Mouse (Mus musculus): ENCODE results near the gene Mgat5. TPM values are rescaled to one million over a fixed set of nuclear protein-coding genes. Genes with fewer than 3 reads are reported as not detected.

Gene Mgat5
- 9.2 and 10.4 TPM in 2 replicates for polyA plus RNA-seq (2012; rRNA removed)

DNA sequence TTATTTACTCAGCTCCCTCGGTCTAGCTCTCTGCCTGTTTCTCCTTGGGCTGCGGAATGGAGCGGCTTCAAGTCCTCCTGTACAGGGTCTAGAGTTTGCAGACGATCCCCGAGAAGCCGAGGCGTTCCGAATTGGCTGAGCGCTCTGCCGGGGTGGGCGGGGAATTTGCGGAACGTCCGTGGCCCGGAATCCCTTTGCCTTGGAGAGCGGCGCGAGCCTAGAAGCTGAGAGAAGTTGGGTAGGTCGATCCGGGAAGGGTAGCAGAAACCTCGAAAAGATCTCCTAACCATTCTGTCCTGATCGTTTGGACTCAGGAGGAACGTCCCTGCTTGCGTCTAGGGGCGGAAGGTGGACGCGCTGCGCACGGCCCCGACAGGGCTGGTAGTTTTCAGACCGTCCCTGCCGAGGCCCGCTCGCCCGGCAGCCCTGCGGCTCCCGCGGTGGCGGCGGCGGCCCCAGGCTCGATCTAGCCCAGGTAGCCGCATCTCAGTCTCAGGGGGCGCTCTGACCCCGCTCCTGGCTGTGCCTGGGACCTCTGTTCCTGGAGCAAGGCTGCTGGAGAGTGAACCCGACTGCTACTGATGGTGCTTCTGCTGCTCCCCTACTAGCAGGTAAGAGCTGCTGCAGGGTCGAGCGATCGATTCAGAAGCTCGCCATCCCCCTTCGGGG is at the start of gene Mgat5:
Mgat5 (plus strand) TSS at position 199 of the 669 bp plus-strand sequence.

